Mouse (Mus musculus) olfactory bulb, adult 2 months (tissue): Measurements from ENCODE around the gene Sema4d.

Experiments used
- CTCF ChIP-seq: fragments of 200-500 bp; IDR thresholded peaks from 2 replicates; pipeline ENCODE4 v1.5.1; 2012; ENCODE audit warnings: low read depth, mild to moderate bottlenecking, low read length, moderate library complexity; ENCODE audit not compliant: insufficient read depth
- POLR2A ChIP-seq: fragments of 200-500 bp; IDR thresholded peaks from 2 replicates; pipeline ENCODE4 v1.6.1; 2012; ENCODE audit warnings: mild to moderate bottlenecking, low read depth, low read length, moderate library complexity; ENCODE audit not compliant: insufficient read depth

- TF ChIP-seq CTCF (no peak), POLR2A (no peak)
Measured at GRCm38 (mm10) chr13:51763019-51763698, 30.4 kb downstream of the Sema4d start.
